Mouse (Mus musculus): ENCODE measurements around the gene Ric3. TPM values are rescaled to one million over a fixed set of nuclear protein-coding genes. Genes with fewer than 3 reads are reported as not detected.

The Ric3 gene
- polyA plus RNA-seq (2015; fragmentation: Nextera tagmentation; extraction: Ambion mirVana): 10.5 and 24.5 TPM in 2 replicates

GRCm38 (mm10) chr7:109083113-109083812 lies at the start of gene Ric3:
Ric3 (minus strand) TSS chr7:109083331.

Other genes starting within 250 kb of the Ric3 start
- not detected in 2 replicates for gene Olfr516, start 232.8 kb downstream of the Ric3 start, polyA plus RNA-seq (2015; fragmentation: Nextera tagmentation; extraction: Ambion mirVana)
- gene Olfr517, start 211.0 kb downstream of the Ric3 start, polyA plus RNA-seq (2015; fragmentation: Nextera tagmentation; extraction: Ambion mirVana): not detected in 2 replicates
- not detected in 2 replicates for gene Olfr518, start 198.3 kb downstream of the Ric3 start, polyA plus RNA-seq (2015; fragmentation: Nextera tagmentation; extraction: Ambion mirVana)
- gene Olfr519, start 188.9 kb downstream of the Ric3 start, polyA plus RNA-seq (2015; fragmentation: Nextera tagmentation; extraction: Ambion mirVana): not detected in 2 replicates
- 0.03 and 0.29 TPM in 2 replicates for gene Nlrp10, start 153.2 kb downstream of the Ric3 start, polyA plus RNA-seq (2015; fragmentation: Nextera tagmentation; extraction: Ambion mirVana)
- gene Eif3f, start 148.9 kb downstream of the Ric3 start, polyA plus RNA-seq (2015; fragmentation: Nextera tagmentation; extraction: Ambion mirVana): 64.8 and 79.2 TPM in 2 replicates
- gene Tub, start 133.0 kb downstream of the Ric3 start, polyA plus RNA-seq (2015; fragmentation: Nextera tagmentation; extraction: Ambion mirVana): 7.3 and 17.2 TPM in 2 replicates
- gene Lmo1, start 91.9 kb upstream of the Ric3 start, polyA plus RNA-seq (2015; fragmentation: Nextera tagmentation; extraction: Ambion mirVana): 22.4 and 48.3 TPM in 2 replicates